Mouse (Mus musculus) brown adipose tissue, adult 24 weeks (tissue): Measurements from ENCODE around the gene Nptn. TPM values are rescaled to one million over a fixed set of nuclear protein-coding genes. Genes with fewer than 3 reads are reported as not detected.
A peak's percentile ranks its signal among the peaks of the same experiment; 100 is the strongest.

Experiments
- H3K27ac ChIP-seq: fragments of 200-500 bp; replicated peaks from 2 replicates; pipeline ENCODE4 v1.5.1; 2012; ENCODE audit warnings: low read depth, mild to moderate bottlenecking, low read length
- H3K4me1 ChIP-seq: fragments of 200-500 bp; 2 replicates; pipeline ENCODE4 v1.6.1; 2012; ENCODE audit warnings: low read length, mixed read lengths; ENCODE audit not compliant: control insufficient read depth, insufficient read depth, insufficient read length
- H3K4me3 ChIP-seq: fragments of 200-500 bp; 2 replicates; pipeline ENCODE4 v1.5.1; 2012; ENCODE audit warnings: low read depth, mild to moderate bottlenecking, low read length, moderate library complexity; ENCODE audit not compliant: insufficient read depth
- polyA plus RNA-seq: library from polyadenylated mRNA; stranded (reverse); fragments of >200 nt; gene quantifications from 2 replicates; pipeline ENCODE4 v1.2.4, GENCODE M21; 2012; ENCODE audit not compliant: missing spikeins, insufficient read depth, insufficient read length

The Nptn gene
- 124 and 127 TPM in 2 replicates for polyA plus RNA-seq

GRCm38 (mm10) chr9:58581958-58582540 is at the start of gene Nptn:
Gene Nptn, plus strand, starts transcription at chr9:58582240.
- Histone ChIP-seq H3K4me3 (peak within 1 kb of the TSS; percentile 96), H3K27ac (peak within 1 kb of the TSS; percentile 88), H3K4me1 (peaks cover 5% of the 10 kb centered on the region)

- Histone ChIP-seq H3K27ac (no peak overlapping the region), H3K4me1 (no peaks in the 10 kb centered on the region), H3K4me3 (no peak overlapping the region)
Measured at GRCm38 (mm10) chr9:58533322-58533721, 48.7 kb upstream of the Nptn start.

GRCm38 (mm10) chr9:58534766-58535165 is 47.3 kb upstream of the Nptn start:
- Histone ChIP-seq H3K4me3 (no peak overlapping the region), H3K4me1 (no peaks in the 10 kb centered on the region), H3K27ac (no peak overlapping the region)

- Histone ChIP-seq H3K4me1 (no peaks in the 10 kb centered on the region), H3K27ac (no peak overlapping the region), H3K4me3 (no peak overlapping the region)
Measured at GRCm38 (mm10) chr9:58535447-58536134, 46.4 kb upstream of the Nptn start.

GRCm38 (mm10) chr9:58537774-58538173 is 44.3 kb upstream of the Nptn start:
- H3K27ac ChIP-seq: no peak overlapping the region
- H3K4me3 ChIP-seq: no peak overlapping the region
- H3K4me1 ChIP-seq: peaks cover 6% of the 10 kb centered on the region; the same call in 1 of the 2 replicates

- no peak overlapping the region for H3K27ac ChIP-seq
- no peak overlapping the region for H3K4me3 ChIP-seq
- peaks cover 6% of the 10 kb centered on the region; the same call in 1 of the 2 replicates for H3K4me1 ChIP-seq
Measured at GRCm38 (mm10) chr9:58539886-58540285, 42.2 kb upstream of the Nptn start.

- no peak overlapping the region for H3K4me3 ChIP-seq
Measured at GRCm38 (mm10) chr9:58541895-58542338, 40.1 kb upstream of the Nptn start.

GRCm38 (mm10) chr9:58544879-58545324 is 37.1 kb upstream of the Nptn start:
- Histone ChIP-seq H3K4me3 (no peak overlapping the region), H3K27ac (no peak overlapping the region), H3K4me1 (peaks cover 6% of the 10 kb centered on the region; the same call in 1 of the 2 replicates)

More at GRCm38 (mm10) chr9:58541895-58542338, 40.1 kb upstream of the Nptn start:
- Histone ChIP-seq H3K27ac (0 out of 2 replicates have a peak overlapping the region, but pooled peaks have one; percentile 48), H3K4me1 (peaks cover 6% of the 10 kb centered on the region; the same call in 1 of the 2 replicates)

GRCm38 (mm10) chr9:58545428-58545827 is 36.6 kb upstream of the Nptn start:
- Histone ChIP-seq H3K27ac (no peak overlapping the region), H3K4me3 (no peak overlapping the region), H3K4me1 (peaks cover 6% of the 10 kb centered on the region; the same call in 1 of the 2 replicates)

- H3K4me1 ChIP-seq: peaks cover 4% of the 10 kb centered on the region; the same call in 1 of the 2 replicates
- H3K27ac ChIP-seq: no peak overlapping the region
- H3K4me3 ChIP-seq: no peak overlapping the region
Measured at GRCm38 (mm10) chr9:58546630-58547360, 35.2 kb upstream of the Nptn start.

- Histone ChIP-seq H3K4me3 (no peak overlapping the region), H3K4me1 (no peaks in the 10 kb centered on the region), H3K27ac (no peak overlapping the region)
Measured at GRCm38 (mm10) chr9:58548897-58549296, 33.1 kb upstream of the Nptn start.

- no peaks in the 10 kb centered on the region; the same call in 1 of the 2 replicates for H3K4me1 ChIP-seq
- H3K4me3 ChIP-seq: no peak overlapping the region
- no peak overlapping the region for H3K27ac ChIP-seq
Measured at GRCm38 (mm10) chr9:58549694-58550093, 32.3 kb upstream of the Nptn start.

GRCm38 (mm10) chr9:58550928-58551327 is 31.1 kb upstream of the Nptn start:
- Histone ChIP-seq H3K4me1 (no peaks in the 10 kb centered on the region; the same call in 1 of the 2 replicates), H3K27ac (no peak overlapping the region), H3K4me3 (no peak overlapping the region)

- H3K4me1 ChIP-seq: no peaks in the 10 kb centered on the region; the same call in 1 of the 2 replicates
- H3K4me3 ChIP-seq: no peak overlapping the region
- no peak overlapping the region for H3K27ac ChIP-seq
Measured at GRCm38 (mm10) chr9:58552083-58552482, 30.0 kb upstream of the Nptn start.
